Mouse (Mus musculus): ENCODE results near the gene Mmp13. TPM values are rescaled to one million over a fixed set of nuclear protein-coding genes. Genes with fewer than 3 reads are reported as not detected.

Gene Mmp13
- polyA plus RNA-seq, 1 experiment from 2014 or later = not detected

- no peak overlapping the region for H3K4me2 ChIP-seq
- no peak for ATAC-seq (ENCODE audit: insufficient number of reproducible peaks, insufficient read depth, low FRiP score, low TSS enrichment, low read depth)
- no peak overlapping the region for H3K9ac ChIP-seq (replicated peaks)
- no peaks in the 10 kb centered on the region for H3K4me1 ChIP-seq (replicated peaks)
- H3K36me3 ChIP-seq = no peaks in the 10 kb centered on the region
- H3K9me3 ChIP-seq = no peaks in the 10 kb centered on the region
- H3K4me3 ChIP-seq (replicated peaks) = no peak overlapping the region
- no peaks in the 10 kb centered on the region for H3K27me3 ChIP-seq
- H3K27ac ChIP-seq = no peak overlapping the region
These were observed 59.5 kb downstream of the Mmp13 start for GRCm38 (mm10) chr9:7331847-7332246.

Other genes starting within 250 kb of the Mmp13 start
- gene Dync2h1, start 88.1 kb upstream of the Mmp13 start, polyA plus RNA-seq (2016; fragmentation: Nextera tagmentation; extraction: Ambion mirVana) = 22.3 and 24.7 TPM in 2 replicates
- 156 and 158 TPM in 2 replicates for gene Dcun1d5, start 88.0 kb upstream of the Mmp13 start, polyA plus RNA-seq (2016; fragmentation: Nextera tagmentation; extraction: Ambion mirVana)
- gene Mmp12, start 71.9 kb downstream of the Mmp13 start, polyA plus RNA-seq (2016; fragmentation: Nextera tagmentation; extraction: Ambion mirVana) = not detected in 2 replicates
- gene Mmp1b, start 115.5 kb downstream of the Mmp13 start, polyA plus RNA-seq (2016; fragmentation: Nextera tagmentation; extraction: Ambion mirVana) = not detected in 2 replicates
- not detected in 2 replicates for gene Mmp3, start 173.3 kb downstream of the Mmp13 start, polyA plus RNA-seq (2016; fragmentation: Nextera tagmentation; extraction: Ambion mirVana)
- not detected in 2 replicates for gene Mmp10, start 229.8 kb downstream of the Mmp13 start, polyA plus RNA-seq (2016; fragmentation: Nextera tagmentation; extraction: Ambion mirVana)

Data from limb, embryonic 12.5 days (tissue).